ENCODE assay signal across 7 mouse cellular contexts in the genomic region with DNA sequence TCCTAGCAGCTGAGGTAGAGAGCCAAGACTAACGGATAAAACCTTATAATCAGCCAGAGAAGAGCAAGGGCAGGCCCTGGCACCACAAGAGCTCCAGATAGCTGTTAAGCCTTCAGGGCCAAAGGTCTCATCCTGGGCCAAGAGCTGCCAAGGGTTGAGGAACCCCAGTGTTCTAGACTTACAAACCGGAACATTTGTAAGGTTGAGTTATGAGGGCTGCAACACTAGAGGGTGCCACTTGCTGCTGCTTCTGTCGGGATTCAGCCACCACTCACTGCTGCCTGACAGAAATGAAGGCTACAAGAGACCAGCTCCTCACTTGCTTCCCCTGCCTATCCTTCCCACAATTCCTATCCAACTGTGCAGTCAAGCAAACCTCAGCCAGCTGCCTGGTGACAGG. TPM values are rescaled to one million over a fixed set of nuclear protein-coding genes. Genes with fewer than 3 reads are reported as not detected.
DNase-seq lines count a peak whose midpoint lies in the region; ATAC-seq and TF ChIP-seq lines count a peak whose summit lies in the region.

No protein-coding gene starts in this region.

- H3K27me3 ChIP-seq in stomach, postnatal 0 days (ENCODE audit: control insufficient read depth, insufficient read depth, low read length): no peaks in the 10 kb centered on the region

- H3K4me1 ChIP-seq in stomach, postnatal 0 days (replicated peaks; ENCODE audit: control insufficient read depth, insufficient read depth): peaks cover 4% of the 10 kb centered on the region; the same call in 1 of the 2 replicates

- peak; percentile 65 to 66 for DNase-seq in B cell, adult 2 months
- peak; percentile 23 to 33 for DNase-seq in CD8-positive naive resting alpha-beta T cell, adult 2 months (ENCODE audit: low read depth in 2 of 2, low spot score in 2 of 2)
- peak; percentile 48 for DNase-seq in c-Kit-positive CD71-positive TER-119-positive erythroid progenitor cells, embryonic 14.5 days (ENCODE audit: low spot score)
- DNase-seq in gastrocnemius, postnatal 25 days: peak; percentile 55
- peak; percentile 24 to 39 for DNase-seq in layer of hippocampus, postnatal 25 days (ENCODE audit: extremely low spot score in 1 of 2, low spot score in 1 of 2)
- peak; percentile 64 for DNase-seq in stomach, postnatal 0 days (ENCODE audit: low spot score)

- WGBS in macrophage (ENCODE audit: missing documents): 17% methylated on average over 3 of the region's 3 CpGs
- WGBS in stomach, postnatal 0 days: 39% methylated on average over 3 of the region's 3 CpGs

- H3K9ac ChIP-seq in stomach, postnatal 0 days (ENCODE audit: low read length): no peak overlapping the region

- peak; percentile 76 for TF ChIP-seq CTCF in stomach, postnatal 0 days (IDR thresholded peaks at IDR 0.05; ENCODE audit: low read depth)

- no peak overlapping the region; the same call in 1 of the 2 replicates for H3K4me2 ChIP-seq in stomach, postnatal 0 days (replicated peaks; ENCODE audit: low read depth)

- TF ChIP-seq EP300 in stomach, postnatal 0 days (optimal IDR thresholded peaks at IDR 0.05): no peak

- H3K9me3 ChIP-seq in stomach, postnatal 0 days (ENCODE audit: control insufficient read depth, low read length): no peaks in the 10 kb centered on the region

- no peak overlapping the region for H3K4me3 ChIP-seq in macrophage (ENCODE audit: inconsistent target)
- H3K4me3 ChIP-seq in stomach, postnatal 0 days (ENCODE audit: low read depth, low read length): no peak overlapping the region

- no peaks in the 10 kb centered on the region for H3K36me3 ChIP-seq in macrophage (ENCODE audit: inconsistent target)
- H3K36me3 ChIP-seq in stomach, postnatal 0 days (ENCODE audit: control insufficient read depth, insufficient read depth, low read length): no peaks in the 10 kb centered on the region

- H3K27ac ChIP-seq in macrophage: peak overlapping the region; percentile 91
- 0 out of 2 replicates have a peak overlapping the region, but pooled peaks have one; percentile 13 for H3K27ac ChIP-seq in stomach, postnatal 0 days (replicated peaks)

- peaks cover 28% of the 10 kb centered on the region for H3K79me2 ChIP-seq in macrophage (ENCODE audit: inconsistent target)

- no peak for ATAC-seq in stomach, postnatal 0 days (ENCODE audit: low FRiP score, low TSS enrichment)

RNA-seq across cellular contexts. Expression of a gene that starts 1.3 kb away (rescaled TPM):
- total RNA-seq in gastrocnemius, postnatal 25 days (2021): 100 to 1,000 TPM; 124 to 147 TPM
- total RNA-seq in layer of hippocampus, postnatal 25 days (2021): 10 to 100 TPM; 41.2 to 44.4 TPM
- total RNA-seq in macrophage (2018; cell fraction: chromatin; rRNA removed): 100 to 1,000 TPM in 1 of 26 experiments, 10 to 100 TPM in 25; 18.1 to 101 (median 46.8) TPM
- total RNA-seq in macrophage (2018; cell fraction: cytosol; rRNA removed): 100 to 1,000 TPM in 25 of 26 experiments, 10 to 100 TPM in 1; 82.5 to 185 (median 140) TPM
- 100 to 1,000 TPM in 13 of 26 experiments, 10 to 100 TPM in 13; 53.6 to 165 (median 98.3) TPM for total RNA-seq in macrophage (2018; cell fraction: nucleus; rRNA removed)
- polyA plus RNA-seq in macrophage (2018): 136 to 183 TPM (median 177 TPM) in 3 replicates
- 172 and 177 TPM in 2 replicates for polyA plus RNA-seq in stomach, postnatal 0 days (2015; fragmentation: Nextera tagmentation; extraction: Ambion mirVana)
